Mouse (Mus musculus) CH12.LX (cell line): ENCODE results near the gene A530084C06Rik.

ENCODE experiments used
- CHD1 ChIP-seq: IDR thresholded peaks from 2 replicates; pipeline ENCODE4 v1.6.1; 2012; ENCODE audit warnings: low read depth, low read length, improper control_type of control experiment, inconsistent platforms
- CHD2 ChIP-seq: IDR thresholded peaks from 2 replicates; pipeline ENCODE4 v1.6.1; 2011; ENCODE audit warnings: low read length, improper control_type of control experiment
- CTCF ChIP-seq, 2 experiments: IDR thresholded peaks in 1 of 2; conservative IDR thresholded peaks in 1 of 2; 2 replicates each; pipeline ENCODE4 v1.5.1; 2011 to 2012; ENCODE audit warnings: low read depth in 2 of 2, low read length in 2 of 2, improper control_type of control experiment in 1 of 2, inconsistent platforms in 1 of 2, mild to moderate bottlenecking in 1 of 2, moderate library complexity in 1 of 2
- EP300 ChIP-seq: IDR thresholded peaks from 2 replicates; pipeline ENCODE4 v1.6.1; 2011; ENCODE audit warnings: low read length, improper control_type of control experiment
- IRF4 ChIP-seq: IDR thresholded peaks from 2 replicates; pipeline ENCODE4 v1.6.1; 2014; ENCODE audit warnings: low read depth, mild to moderate bottlenecking, inconsistent platforms, low read length, improper control_type of control experiment
- KAT2A ChIP-seq: IDR thresholded peaks from 2 replicates; pipeline ENCODE4 v1.6.1; 2012; ENCODE audit warnings: low read length, improper control_type of control experiment, inconsistent platforms; ENCODE audit not compliant: insufficient replicate concordance
- MAZ ChIP-seq: IDR thresholded peaks from 2 replicates; pipeline ENCODE4 v1.6.1; 2012; ENCODE audit warnings: low read depth, mild to moderate bottlenecking, inconsistent platforms, low read length, improper control_type of control experiment, moderate library complexity
- POLR2A ChIP-seq: IDR thresholded peaks from 2 replicates; pipeline ENCODE4 v1.6.1; 2011; ENCODE audit warnings: low read depth, mild to moderate bottlenecking, improper control_type of control experiment, low read length
- RAD21 ChIP-seq: IDR thresholded peaks from 2 replicates; pipeline ENCODE4 v1.6.1; 2011; ENCODE audit warnings: low read depth, mild to moderate bottlenecking, low read length, improper control_type of control experiment, moderate library complexity
- TBP ChIP-seq: conservative IDR thresholded peaks from 2 replicates; pipeline ENCODE4 v1.6.1; 2011; ENCODE audit warnings: low read depth, low read length, improper control_type of control experiment
- ZC3H11A ChIP-seq: IDR thresholded peaks from 2 replicates; pipeline ENCODE4 v1.6.1; 2012; ENCODE audit warnings: low read depth, mild to moderate bottlenecking, inconsistent platforms, low read length, improper control_type of control experiment
- ZMIZ1 ChIP-seq: IDR thresholded peaks from 2 replicates; pipeline ENCODE4 v1.6.1; 2012; ENCODE audit warnings: low read depth, mild to moderate bottlenecking, inconsistent platforms, low read length, improper control_type of control experiment

DNA sequence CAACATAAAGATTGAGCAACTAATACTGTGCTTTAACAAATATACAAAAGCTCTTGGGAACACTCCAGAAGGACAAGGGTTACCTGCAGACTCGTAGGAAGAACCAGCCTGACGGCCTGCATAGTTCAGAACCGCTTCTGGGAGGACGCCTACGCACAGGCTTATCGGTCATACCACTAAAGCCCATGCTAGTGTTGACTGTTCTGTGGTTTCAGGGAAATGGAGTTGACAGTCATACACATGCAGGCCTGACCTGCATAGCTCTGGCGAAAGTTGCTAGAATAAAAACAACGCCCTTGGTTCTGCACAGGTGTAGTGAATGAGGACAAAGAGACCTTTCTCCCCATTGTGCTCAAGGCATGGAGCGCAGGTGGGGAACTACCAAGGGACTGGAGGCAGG lies 11.5 kb downstream of the A530084C06Rik start:
- TF ChIP-seq TBP (no peak), CTCF (conservative IDR thresholded peaks at IDR 0.05 in 1 of 2, IDR thresholded peaks at IDR 0.05 in 1 of 2; ENCODE audit: low read depth in 2 of 2, low read length in 2 of 2) (no peak), KAT2A (no peak), IRF4 (no peak), ZC3H11A (no peak), CHD2 (no peak), POLR2A (no peak), RAD21 (no peak), ZMIZ1 (no peak), EP300 (no peak), CHD1 (no peak), MAZ (no peak)
